Mouse (Mus musculus): ENCODE results near the gene Gnat3. TPM values are rescaled to one million over a fixed set of nuclear protein-coding genes. Genes with fewer than 3 reads are reported as not detected.
"Not testable (repeated sequence)": the region's sequence is repeated elsewhere in the genome, so short reads cannot be mapped to it uniquely, and the experiment has no call there.

Gene Gnat3
- 0.67 and 1.2 TPM in 2 replicates for polyA plus RNA-seq (2016; fragmentation: Nextera tagmentation; extraction: Ambion mirVana)

DNA sequence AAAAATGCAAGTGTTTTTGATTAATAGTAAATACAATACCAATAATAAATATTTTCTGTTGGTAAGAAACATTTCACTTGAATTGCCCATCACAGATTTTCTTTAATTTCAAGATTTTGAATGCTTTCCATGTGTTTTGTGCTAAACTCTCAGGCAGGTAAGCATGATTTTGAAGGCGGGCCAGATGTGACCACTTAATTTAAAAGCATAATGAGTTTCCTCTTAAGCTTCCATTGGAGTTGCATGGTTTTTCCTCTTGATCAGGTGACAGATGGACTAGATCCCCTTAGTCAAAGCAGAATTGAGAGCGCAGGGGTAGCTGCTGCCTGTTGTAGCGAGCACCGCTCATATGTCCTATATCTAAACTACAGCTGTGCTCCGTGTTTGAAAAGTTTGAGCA, at the start of gene Gnat3:
Gene Gnat3 (plus strand): TSS at position 301 of the 400 bp plus-strand sequence.
- Histone ChIP-seq H3K4me3 (no peak within 1 kb of the TSS), H3K4me1 (no peaks in the 10 kb centered on the region), H3K27ac (replicated peaks) (no peak within 1 kb of the TSS), H3K9me3 (no peaks in the 10 kb centered on the region), H3K27me3 (replicated peaks; ENCODE audit: low read depth, poor library complexity, severe bottlenecking) (no peaks in the 10 kb centered on the region), H3K36me3 (replicated peaks) (no peaks in the 10 kb centered on the region)
- 81% methylated on average over 5 of the region's 5 CpGs for WGBS
- no peak for DNase-seq (ENCODE audit: low spot score)

DNA sequence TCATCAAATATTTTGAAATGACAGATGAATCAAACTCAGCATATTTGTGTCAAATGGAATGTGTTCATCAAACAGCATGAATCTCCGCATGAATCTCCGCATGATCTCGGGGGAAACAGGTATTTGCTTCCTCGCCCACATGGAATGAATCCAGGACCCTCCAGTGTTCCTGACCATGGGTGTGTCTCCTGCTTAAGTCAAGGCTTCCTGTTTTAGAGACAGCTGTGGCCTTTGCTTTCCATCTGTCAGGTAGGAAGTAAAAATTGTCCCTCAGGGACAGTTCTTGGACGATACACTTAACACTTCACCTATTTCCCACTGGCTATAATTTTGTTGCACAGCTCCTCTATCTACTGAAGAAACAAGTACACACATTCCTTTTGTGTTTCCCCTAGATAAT, 43.4 kb upstream of the Gnat3 start:
- Histone ChIP-seq H3K27ac (replicated peaks) (no peak overlapping the region), H3K4me1 (no peaks in the 10 kb centered on the region), H3K36me3 (replicated peaks) (no peaks in the 10 kb centered on the region), H3K4me3 (no peak overlapping the region), H3K9me3 (no peaks in the 10 kb centered on the region), H3K27me3 (replicated peaks; ENCODE audit: low read depth, poor library complexity, severe bottlenecking) (no peaks in the 10 kb centered on the region)
- WGBS, result 82% methylated on average over 5 of the region's 5 CpGs
- no peak for DNase-seq (ENCODE audit: low spot score)

DNA sequence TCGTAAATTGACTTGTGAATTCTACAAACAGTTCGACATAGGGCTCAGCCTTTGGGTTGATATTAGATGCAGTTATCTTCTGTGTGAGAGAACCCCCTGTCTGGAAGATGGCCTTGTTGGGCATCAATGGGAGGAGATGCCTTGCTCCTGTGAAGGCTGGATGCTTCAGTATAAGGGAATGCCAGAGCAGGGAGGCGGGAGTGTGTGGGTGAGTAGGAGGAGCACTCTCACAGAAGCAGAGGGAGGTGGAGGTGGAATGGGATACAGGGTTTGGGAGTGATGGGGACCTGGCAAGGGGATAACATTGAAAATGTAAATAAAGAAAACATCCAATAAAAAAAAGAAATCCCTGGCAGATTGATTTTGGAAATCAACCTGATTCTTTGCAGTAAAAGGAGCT, 38.7 kb upstream of the Gnat3 start:
- peaks cover 3% of the 10 kb centered on the region; the same call in 1 of the 2 replicates for H3K4me1 ChIP-seq
- no peaks in the 10 kb centered on the region for H3K27me3 ChIP-seq (replicated peaks; ENCODE audit: low read depth, poor library complexity, severe bottlenecking)
- 82% methylated on average over 3 of the region's 3 CpGs for WGBS
- H3K27ac ChIP-seq (replicated peaks), result no peak overlapping the region
- H3K36me3 ChIP-seq (replicated peaks), result no peaks in the 10 kb centered on the region
- H3K4me3 ChIP-seq, result no peak overlapping the region
- no peak for DNase-seq (ENCODE audit: low spot score)
- H3K9me3 ChIP-seq, result no peaks in the 10 kb centered on the region

DNA sequence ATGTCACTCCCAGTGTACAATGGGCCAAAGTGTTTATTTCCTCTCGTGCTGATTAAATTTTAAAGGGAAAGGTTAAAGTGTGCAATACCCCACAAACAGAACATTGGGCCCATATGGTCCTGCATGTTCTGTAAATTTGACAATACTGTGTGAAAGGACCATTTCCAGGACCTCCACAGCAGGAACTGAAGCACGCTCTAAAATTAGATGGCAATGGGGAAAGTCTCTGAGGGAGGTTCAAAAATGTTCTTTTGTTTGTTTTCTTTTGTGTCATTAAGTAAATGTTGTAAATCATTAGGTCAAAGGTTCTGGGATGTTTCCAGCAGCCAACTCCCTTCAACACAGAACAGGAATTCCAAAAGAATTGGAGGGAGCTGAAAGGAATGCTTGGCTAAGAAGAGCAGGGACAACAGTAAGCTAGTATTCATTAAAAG, 38.2 kb upstream of the Gnat3 start:
- Histone ChIP-seq H3K4me1 (peaks cover 3% of the 10 kb centered on the region; the same call in 1 of the 2 replicates), H3K27me3 (replicated peaks; ENCODE audit: low read depth, poor library complexity, severe bottlenecking) (no peaks in the 10 kb centered on the region), H3K9me3 (no peaks in the 10 kb centered on the region), H3K4me3 (no peak overlapping the region), H3K27ac (replicated peaks) (no peak overlapping the region), H3K36me3 (replicated peaks) (no peaks in the 10 kb centered on the region)
- WGBS, result 40% methylated on average over 2 of the region's 2 CpGs
- no peak for DNase-seq (ENCODE audit: low spot score)

DNA sequence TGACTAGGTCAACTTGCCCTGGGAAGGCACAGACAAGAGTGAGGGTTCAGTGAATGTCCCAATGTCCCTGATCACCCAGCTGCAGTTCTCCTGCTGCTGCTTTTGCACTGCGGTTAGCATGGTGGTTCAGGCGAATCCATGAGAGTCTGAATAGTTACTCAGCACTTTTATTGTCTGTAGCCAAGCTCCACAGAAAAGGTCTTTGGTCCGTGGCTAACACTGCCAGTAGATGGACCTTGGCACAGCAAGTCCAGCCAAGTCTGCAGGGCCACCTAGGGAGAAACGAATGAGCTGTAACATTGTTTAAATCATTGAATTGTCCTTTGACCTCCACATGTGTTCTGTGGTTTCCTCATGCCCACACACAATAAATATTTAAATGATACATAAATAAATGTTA, 33.9 kb upstream of the Gnat3 start:
- H3K4me3 ChIP-seq, result no peak overlapping the region
- peaks cover 3% of the 10 kb centered on the region; the same call in 1 of the 2 replicates for H3K4me1 ChIP-seq
- no peak for DNase-seq (ENCODE audit: low spot score)
- no peaks in the 10 kb centered on the region for H3K36me3 ChIP-seq (replicated peaks)
- H3K27me3 ChIP-seq (replicated peaks; ENCODE audit: low read depth, poor library complexity, severe bottlenecking), result no peaks in the 10 kb centered on the region
- 48% methylated on average over 4 of the region's 4 CpGs for WGBS
- no peaks in the 10 kb centered on the region for H3K9me3 ChIP-seq
- no peak overlapping the region for H3K27ac ChIP-seq (replicated peaks)

DNA sequence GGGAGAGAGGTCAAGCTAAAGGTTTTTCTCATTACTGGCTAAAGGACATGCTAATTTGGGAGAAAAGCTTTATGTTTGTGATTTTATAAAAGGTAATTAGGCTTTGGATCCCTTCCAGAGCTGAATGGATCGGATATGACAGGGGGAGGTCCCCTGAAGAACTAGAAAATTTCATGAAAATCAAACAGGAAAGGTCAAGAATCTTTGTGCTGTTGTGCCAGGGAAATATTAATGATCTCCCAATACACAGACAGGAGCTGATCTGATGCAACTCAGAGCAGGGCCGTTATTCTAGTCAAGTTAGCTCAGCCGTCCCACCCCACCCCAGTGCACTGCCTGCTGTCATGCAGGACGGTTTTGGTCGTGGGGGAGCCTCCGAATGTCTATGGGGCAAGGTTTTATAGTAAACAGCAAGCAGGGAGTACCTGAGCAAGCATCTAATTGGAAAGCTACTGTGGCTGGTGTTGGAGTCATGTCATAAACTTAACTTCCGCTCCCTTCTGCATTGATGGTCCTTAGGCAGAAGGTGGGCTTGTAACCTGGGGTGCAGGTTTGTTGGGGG, 33.3 kb upstream of the Gnat3 start:
- Histone ChIP-seq H3K27ac (replicated peaks) (no peak overlapping the region), H3K4me1 (peaks cover 3% of the 10 kb centered on the region; the same call in 1 of the 2 replicates), H3K4me3 (no peak overlapping the region), H3K9me3 (no peaks in the 10 kb centered on the region), H3K36me3 (replicated peaks) (no peaks in the 10 kb centered on the region), H3K27me3 (replicated peaks; ENCODE audit: low read depth, poor library complexity, severe bottlenecking) (no peaks in the 10 kb centered on the region)
- DNase-seq (ENCODE audit: low spot score), result no peak
- WGBS, result 64% methylated on average over 7 of the region's 7 CpGs

DNA sequence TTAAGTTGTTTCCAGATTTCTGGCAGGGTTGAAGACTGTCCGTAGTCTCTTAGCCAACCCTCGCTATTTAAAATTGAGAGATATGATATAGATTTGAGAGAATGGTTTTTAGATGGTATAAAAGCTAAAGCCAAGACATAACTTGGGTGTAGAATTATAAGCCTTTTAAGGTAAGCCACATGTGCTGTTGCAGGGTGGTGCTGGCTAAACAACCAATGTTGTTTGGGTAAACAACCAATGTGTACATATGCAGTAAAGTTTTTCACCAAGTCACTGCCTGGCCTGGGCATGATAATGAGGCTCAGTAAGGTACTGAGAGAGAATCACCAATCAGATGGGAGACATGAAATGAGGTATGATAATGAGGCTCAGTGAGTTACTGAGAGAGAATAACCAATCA, 30.8 kb upstream of the Gnat3 start:
- not testable (repeated sequence) for H3K27me3 ChIP-seq (replicated peaks; ENCODE audit: low read depth, poor library complexity, severe bottlenecking); H3K4me3 ChIP-seq; H3K9me3 ChIP-seq; H3K36me3 ChIP-seq (replicated peaks); H3K4me1 ChIP-seq; H3K27ac ChIP-seq (replicated peaks); DNase-seq (ENCODE audit: low spot score)
- over 99% methylated on average over 2 of the region's 2 CpGs for WGBS

DNA sequence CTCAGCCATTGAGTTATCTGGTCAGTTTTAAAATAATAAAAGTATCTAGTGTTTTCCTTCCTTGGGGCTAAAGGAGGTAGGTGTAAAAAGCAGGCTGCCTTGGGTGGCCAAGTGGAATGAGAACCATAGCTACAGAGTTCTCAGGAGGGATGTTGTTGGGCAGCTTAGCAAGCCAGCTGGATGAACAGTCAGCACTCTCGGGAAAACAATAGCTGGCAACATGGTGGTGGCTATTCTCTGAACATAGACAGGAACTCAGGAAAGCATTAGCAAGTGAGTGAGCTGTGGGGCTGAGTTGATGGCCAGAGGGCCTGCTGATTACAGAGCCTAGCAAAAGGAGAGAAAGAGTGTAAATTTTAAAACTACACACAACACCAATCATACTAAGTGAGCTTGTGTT, 27.8 kb upstream of the Gnat3 start:
- 61% methylated on average over 1 of the region's 1 CpGs for WGBS
- no peak for DNase-seq (ENCODE audit: low spot score)

DNA sequence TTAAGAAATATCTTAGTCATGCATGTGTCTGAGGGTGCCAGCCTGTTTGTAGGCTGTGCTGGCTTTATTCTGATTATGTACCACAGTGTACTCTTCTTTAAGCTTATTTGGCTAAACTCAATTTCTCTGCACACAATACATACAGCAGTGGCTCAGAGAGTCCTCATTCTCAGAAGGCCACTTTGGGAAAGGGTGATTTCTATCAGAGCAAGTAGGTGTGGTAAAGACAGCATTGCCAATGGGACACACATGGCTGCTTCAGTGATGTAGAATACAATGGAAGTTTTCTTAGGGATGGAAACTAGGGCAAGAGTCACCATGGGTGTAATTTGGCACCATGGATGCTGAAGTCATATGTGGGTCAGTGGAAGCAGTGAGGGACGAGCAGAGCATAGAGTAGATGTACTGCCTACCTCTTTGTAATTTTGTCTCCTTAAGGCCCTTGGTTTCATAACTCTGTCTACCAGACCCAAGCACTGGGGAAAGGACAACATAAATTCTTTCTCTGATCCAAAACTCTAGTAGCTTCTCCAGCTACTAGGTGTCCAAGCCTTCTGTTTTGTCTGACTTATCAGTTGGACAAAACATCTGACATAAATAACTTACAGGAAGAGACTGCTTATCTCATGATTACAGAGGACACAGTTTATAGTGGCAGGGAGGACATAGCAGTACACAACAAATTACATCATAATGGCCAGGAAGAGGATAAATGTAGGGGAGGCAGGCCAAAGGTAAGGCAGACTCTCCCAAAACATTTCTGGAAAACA, 24.0 kb upstream of the Gnat3 start:
- Histone ChIP-seq H3K27ac (replicated peaks) (no peak overlapping the region), H3K9me3 (no peaks in the 10 kb centered on the region), H3K4me1 (no peaks in the 10 kb centered on the region), H3K4me3 (no peak overlapping the region), H3K36me3 (replicated peaks) (no peaks in the 10 kb centered on the region), H3K27me3 (replicated peaks; ENCODE audit: low read depth, poor library complexity, severe bottlenecking) (no peaks in the 10 kb centered on the region)
- WGBS, result 60% methylated on average over 1 of the region's 1 CpGs
- no peak for DNase-seq (ENCODE audit: low spot score)

More for the DNA sequence above, 27.8 kb upstream of the Gnat3 start:
- H3K36me3 ChIP-seq (replicated peaks), result no peaks in the 10 kb centered on the region
- no peaks in the 10 kb centered on the region for H3K4me1 ChIP-seq
- H3K4me3 ChIP-seq, result no peak overlapping the region
- H3K27me3 ChIP-seq (replicated peaks; ENCODE audit: low read depth, poor library complexity, severe bottlenecking), result no peaks in the 10 kb centered on the region
- H3K9me3 ChIP-seq, result no peaks in the 10 kb centered on the region
- H3K27ac ChIP-seq (replicated peaks), result no peak overlapping the region

DNA sequence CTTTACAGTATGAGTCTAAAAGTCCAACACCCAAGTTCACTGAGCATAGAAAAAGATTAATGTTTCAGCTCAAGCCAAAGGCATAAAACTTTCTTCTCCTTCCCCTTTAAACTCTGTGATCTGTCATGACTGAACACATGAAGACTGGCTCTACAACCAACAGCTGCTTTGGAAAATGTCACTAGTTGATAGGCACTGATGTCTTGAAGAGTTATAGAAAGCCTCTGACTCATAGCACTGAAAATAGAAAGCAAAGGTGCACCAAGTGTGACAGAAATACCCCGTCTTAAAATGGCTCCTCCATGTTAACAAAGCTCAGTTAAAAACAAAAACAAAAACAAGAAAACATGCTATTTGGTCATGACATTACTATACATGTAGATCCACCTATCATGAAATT, 5.9 kb upstream of the Gnat3 start:
- Histone ChIP-seq H3K27me3 (replicated peaks; ENCODE audit: low read depth, poor library complexity, severe bottlenecking) (no peaks in the 10 kb centered on the region), H3K9me3 (no peaks in the 10 kb centered on the region), H3K4me3 (no peak overlapping the region), H3K4me1 (no peaks in the 10 kb centered on the region), H3K36me3 (replicated peaks) (no peaks in the 10 kb centered on the region), H3K27ac (replicated peaks) (no peak overlapping the region)
- DNase-seq (ENCODE audit: low spot score), result no peak
- WGBS, result 86% methylated on average over 1 of the region's 1 CpGs

DNA sequence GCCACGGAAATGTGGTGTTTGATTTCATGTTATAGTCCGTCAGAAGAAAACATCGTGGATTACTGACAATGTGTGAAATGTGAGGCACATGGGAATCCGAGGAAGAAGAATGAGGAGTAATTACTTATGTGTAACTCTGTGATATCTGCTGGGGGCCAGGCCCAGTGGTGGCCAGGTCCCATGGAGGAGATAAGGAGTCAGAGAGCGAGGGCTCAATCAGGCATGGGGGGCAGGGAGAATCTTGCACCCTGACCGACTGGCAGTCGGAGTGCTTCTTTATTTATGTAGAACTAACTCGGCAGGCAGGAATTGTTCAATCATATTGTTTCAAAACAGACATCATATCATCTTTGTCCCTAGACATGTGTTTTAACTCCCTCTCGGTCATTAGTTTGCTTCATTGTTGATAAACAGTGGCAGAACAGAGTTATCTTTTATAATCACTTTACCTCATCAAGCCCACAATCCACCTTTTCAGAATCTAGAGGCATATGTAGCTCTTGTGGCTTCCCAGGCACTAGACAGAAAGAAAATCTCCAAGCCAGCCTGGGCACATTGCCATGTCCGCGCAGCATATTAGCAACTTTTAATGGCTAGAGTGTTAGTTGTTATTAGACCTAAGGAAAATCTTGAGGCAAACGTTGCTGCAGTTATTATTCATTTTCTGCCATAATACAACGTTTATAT, 7.5 kb downstream of the Gnat3 start:
- Histone ChIP-seq H3K27ac (replicated peaks) (no peak overlapping the region), H3K9me3 (no peaks in the 10 kb centered on the region), H3K36me3 (replicated peaks) (no peaks in the 10 kb centered on the region), H3K27me3 (replicated peaks; ENCODE audit: low read depth, poor library complexity, severe bottlenecking) (no peaks in the 10 kb centered on the region), H3K4me3 (no peak overlapping the region), H3K4me1 (no peaks in the 10 kb centered on the region)
- no peak for DNase-seq (ENCODE audit: low spot score)
- WGBS, result 85% methylated on average over 13 of the region's 13 CpGs

DNA sequence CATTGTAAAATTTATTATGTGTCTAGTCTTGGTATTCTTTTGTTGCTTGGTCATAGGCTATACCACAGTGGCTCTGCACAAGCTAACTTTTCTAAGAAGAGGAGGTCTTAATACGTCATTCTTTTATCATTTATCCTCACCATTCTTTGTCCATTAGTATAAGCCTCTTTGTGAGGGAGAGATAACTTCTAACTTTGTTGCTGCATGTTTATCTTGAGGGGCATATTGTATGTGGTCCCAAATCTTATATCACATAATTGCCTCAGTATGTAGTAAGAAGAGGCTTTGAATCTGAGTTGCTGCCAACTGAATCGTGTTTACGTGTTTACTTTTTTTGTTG, 8.0 kb downstream of the Gnat3 start:
- WGBS, result 91% methylated on average over 3 of the region's 3 CpGs

More for the DNA sequence above, 8.0 kb downstream of the Gnat3 start:
- Histone ChIP-seq H3K27ac (replicated peaks) (no peak overlapping the region), H3K36me3 (replicated peaks) (no peaks in the 10 kb centered on the region), H3K9me3 (no peaks in the 10 kb centered on the region), H3K4me1 (no peaks in the 10 kb centered on the region), H3K4me3 (no peak overlapping the region), H3K27me3 (replicated peaks; ENCODE audit: low read depth, poor library complexity, severe bottlenecking) (no peaks in the 10 kb centered on the region)
- no peak for DNase-seq (ENCODE audit: low spot score)
